Mouse (Mus musculus) lung, postnatal 10 days (tissue): ENCODE measurements at regions not wholly inside any gene's neighbourhood (a gene's known extent, or its start where the extent isn't known, plus 50 kb on each side); places are given as distances from the start of the nearest gene placed in this dataset.

Experiments used
- DNase-seq: peaks from one replicate; pipeline ENCODE4 v3.0.0; 2021

GRCm38 (mm10) chr3:137482546-137482945 is 138.9 kb upstream of the Ddit4l start:
- DNase-seq: no peak

- no peak for DNase-seq
These were observed 138.4 kb upstream of the Ddit4l start for GRCm38 (mm10) chr3:137482971-137483370.

GRCm38 (mm10) chr3:137489592-137489991 is 131.8 kb upstream of the Ddit4l start:
- no peak for DNase-seq

GRCm38 (mm10) chr3:137491508-137492019 is 129.8 kb upstream of the Ddit4l start:
- DNase-seq: no peak

- no peak for DNase-seq
These were observed 123.1 kb upstream of the Ddit4l start for GRCm38 (mm10) chr3:137498343-137498742.

- DNase-seq: no peak
These were observed 110.1 kb upstream of the Ddit4l start for GRCm38 (mm10) chr3:137511283-137511682.

- DNase-seq: no peak
These were observed 109.0 kb upstream of the Ddit4l start for GRCm38 (mm10) chr3:137512411-137512810.

GRCm38 (mm10) chr3:137513026-137513425 is 108.4 kb upstream of the Ddit4l start:
- peak; percentile 7 for DNase-seq

- no peak for DNase-seq
These were observed 107.2 kb upstream of the Ddit4l start for GRCm38 (mm10) chr3:137514238-137514637.

- no peak for DNase-seq
These were observed 104.0 kb upstream of the Ddit4l start for GRCm38 (mm10) chr3:137517433-137517832.

GRCm38 (mm10) chr3:137520191-137520590 is 101.2 kb upstream of the Ddit4l start:
- no peak for DNase-seq

- DNase-seq: no peak
These were observed 95.5 kb upstream of the Ddit4l start for GRCm38 (mm10) chr3:137525606-137526575.

GRCm38 (mm10) chr3:137529592-137529960 is 91.8 kb upstream of the Ddit4l start:
- DNase-seq: no peak

GRCm38 (mm10) chr3:137529961-137530609 is 91.3 kb upstream of the Ddit4l start:
- DNase-seq: no peak

- DNase-seq: no peak
These were observed 79.7 kb upstream of the Ddit4l start for GRCm38 (mm10) chr3:137541666-137542065.

- no peak for DNase-seq
These were observed 79.1 kb upstream of the Ddit4l start for GRCm38 (mm10) chr3:137542343-137542742.

- no peak for DNase-seq
These were observed 74.0 kb upstream of the Ddit4l start for GRCm38 (mm10) chr3:137547414-137547877.

- DNase-seq: peak; percentile 14
These were observed 73.5 kb upstream of the Ddit4l start for GRCm38 (mm10) chr3:137547938-137548337.

GRCm38 (mm10) chr3:137550708-137551107 is 70.7 kb upstream of the Ddit4l start:
- DNase-seq: no peak

- DNase-seq: no peak
These were observed 68.7 kb upstream of the Ddit4l start for GRCm38 (mm10) chr3:137552472-137553336.

GRCm38 (mm10) chr3:137560851-137561449 is 60.5 kb upstream of the Ddit4l start:
- DNase-seq: no peak

- DNase-seq: no peak
These were observed 59.4 kb upstream of the Ddit4l start for GRCm38 (mm10) chr3:137561986-137562385.
